Mouse (Mus musculus): ENCODE data around the gene Tex52. TPM values are rescaled to one million over a fixed set of nuclear protein-coding genes. Genes with fewer than 3 reads are reported as not detected.

The Tex52 gene
- total RNA-seq (2023) = not detected

DNA sequence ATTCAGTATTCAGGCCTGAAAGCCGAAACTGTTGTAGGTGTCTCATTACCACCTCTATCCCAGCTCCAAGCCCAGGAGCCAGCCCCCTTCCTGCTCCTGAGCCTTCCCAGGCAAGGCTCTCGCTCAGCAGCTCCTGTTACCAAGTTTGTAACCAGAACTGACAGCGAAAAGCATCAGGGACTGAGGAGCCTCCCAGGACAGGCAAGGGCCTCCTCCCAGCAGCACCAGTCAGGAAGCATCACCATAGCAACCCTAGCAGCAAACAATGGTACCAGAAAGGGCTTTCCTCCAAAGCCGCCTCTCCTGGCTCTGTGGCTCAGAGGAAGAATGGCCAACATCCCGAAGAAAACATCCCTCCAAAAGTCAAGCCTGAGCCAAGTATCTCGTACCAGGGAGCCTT, at the start of gene Tex52, which contains the start of gene Gm44596:
Gene Tex52 (plus strand): TSS at position 265 of the 400 bp plus-strand sequence.
Gene Gm44596 (plus strand): TSS at position 312 of the 400 bp plus-strand sequence.

GRCm38 (mm10) chr6:128355726-128356416, 19.4 kb upstream of the Tex52 start, which contains the start of gene Tulp3:
Gene Tulp3, minus strand, starts transcription at chr6:128355851.

DNA sequence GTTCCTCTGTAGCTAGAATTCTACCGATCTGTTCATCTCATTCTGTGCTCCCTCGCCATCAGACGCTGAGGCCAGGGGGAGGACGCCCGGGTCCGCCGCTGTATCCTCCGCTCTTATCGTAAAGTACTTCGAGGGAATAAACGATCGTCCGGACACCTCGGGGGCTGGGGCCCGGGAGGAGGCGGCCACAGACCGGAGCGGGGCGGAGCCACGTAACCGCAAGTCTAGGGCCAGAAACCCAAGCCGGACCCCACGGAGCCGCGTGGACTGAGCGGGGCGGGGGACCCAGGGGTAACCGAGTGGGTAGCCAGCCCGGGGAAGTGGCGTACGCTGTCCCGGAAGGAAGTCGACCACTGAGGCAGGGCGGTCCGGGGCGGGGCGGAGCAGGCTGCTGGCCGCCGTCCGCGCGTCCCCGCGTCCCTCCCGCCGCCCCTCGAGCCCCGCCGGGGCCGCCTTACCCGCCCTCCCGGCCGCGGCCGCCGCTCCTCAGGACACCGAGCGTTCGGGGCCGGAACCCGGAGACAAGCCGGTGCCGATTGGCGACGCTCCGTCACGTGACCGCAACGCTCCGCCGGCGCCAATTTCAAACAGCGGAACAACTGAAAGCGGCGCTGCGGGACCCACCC, 12.8 kb upstream of the Tex52 start, which contains the start of the genes Rhno1 and Foxm1:
Gene Rhno1 (minus strand): TSS at position 531 of the 626 bp plus-strand sequence.
Gene Foxm1 (plus strand): TSS at position 587 of the 626 bp plus-strand sequence.

DNA sequence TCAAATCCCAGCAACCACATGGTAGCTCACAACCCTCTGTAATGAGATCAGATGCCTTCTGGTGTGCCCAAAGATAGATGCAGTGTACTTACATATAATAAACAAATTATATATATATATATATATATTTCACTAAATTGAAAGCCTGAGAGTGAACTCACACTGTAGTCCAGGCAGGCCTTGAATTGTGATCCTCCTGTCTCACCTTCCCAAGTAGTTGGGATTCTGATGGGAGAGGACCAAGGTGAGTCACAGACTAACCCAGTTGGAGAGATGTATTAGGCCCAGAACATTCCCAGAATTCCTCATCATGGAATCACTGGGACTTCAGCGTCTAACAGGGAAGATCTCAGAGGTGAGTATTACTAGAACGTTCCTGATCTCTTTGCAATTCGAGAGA, 23.7 kb downstream of the Tex52 start, which contains the start of gene Nrip2:
Gene Nrip2 (plus strand): TSS at position 301 of the 400 bp plus-strand sequence.

GRCm38 (mm10) chr6:128424269-128425019, 49.2 kb downstream of the Tex52 start, which contains the start of gene Itfg2:
Gene Itfg2, minus strand, starts transcription at chr6:128424931.

Other genes with a start within 250 kb of the Tex52 start
- gene Tspan9, start 231.9 kb upstream of the Tex52 start, total RNA-seq (2023) = 1 to 10 TPM; 6.6 to 7.1 TPM
- not detected for gene Tead4, start 74.6 kb upstream of the Tex52 start, total RNA-seq (2023)
- under 1 TPM; 0.73 to 0.94 TPM for gene Tulp3, start 19.6 kb upstream of the Tex52 start, total RNA-seq (2023)
- 10 to 100 TPM; 23.2 to 28.6 TPM for gene Rhno1, start 12.5 kb upstream of the Tex52 start, total RNA-seq (2023)
- 1 to 10 TPM; 4.0 to 6.1 TPM for gene Foxm1, start 12.5 kb upstream of the Tex52 start, total RNA-seq (2023)
- not detected for gene Gm44596, start within 50 bp of the Tex52 start, total RNA-seq (2023)
- not detected for gene Nrip2, start 23.8 kb downstream of the Tex52 start, total RNA-seq (2023)
- 10 to 100 TPM; 13.9 to 20.6 TPM for gene Itfg2, start 49.5 kb downstream of the Tex52 start, total RNA-seq (2023)
- gene Fkbp4, start 63.2 kb downstream of the Tex52 start, total RNA-seq (2023) = 10 to 100 TPM; 45.1 to 50.7 TPM
- gene Pzp, start 151.3 kb downstream of the Tex52 start, total RNA-seq (2023) = not detected
- gene A2ml1, start 206.2 kb downstream of the Tex52 start, total RNA-seq (2023) = not detected
- not detected for gene Klrb1a, start 248.1 kb downstream of the Tex52 start, total RNA-seq (2023)